Mouse (Mus musculus) midbrain, embryonic 10.5 days (tissue): ENCODE data around the gene Gm17490. TPM values are rescaled to one million over a fixed set of nuclear protein-coding genes. Genes with fewer than 3 reads are reported as not detected.

Experiments
- DNase-seq: peaks from one replicate; pipeline ENCODE4 v3.0.0-alpha.2; 2017; ENCODE audit warnings: low spot score
- H3K27ac ChIP-seq: fragments of 300-500 bp; sonication (generic); replicated peaks from 2 replicates; pipeline ENCODE4 v1.5.1; 2016; ENCODE audit warnings: mild to moderate bottlenecking
- H3K27me3 ChIP-seq: fragments of 300-500 bp; sonication (generic); 2 replicates; pipeline ENCODE4 v1.6.1; 2016; ENCODE audit warnings: low read depth, mild to moderate bottlenecking; ENCODE audit not compliant: poor library complexity, severe bottlenecking
- H3K36me3 ChIP-seq: fragments of 300-500 bp; sonication (generic); 2 replicates; pipeline ENCODE4 v1.6.1; 2016; ENCODE audit warnings: mild to moderate bottlenecking, moderate library complexity
- H3K4me1 ChIP-seq: fragments of 300-500 bp; sonication (generic); 2 replicates; pipeline ENCODE4 v1.6.1; 2016
- H3K4me3 ChIP-seq: fragments of 300-500 bp; sonication (generic); 2 replicates; pipeline ENCODE4 v1.5.1; 2016; ENCODE audit warnings: mild to moderate bottlenecking, moderate library complexity
- H3K9me3 ChIP-seq: fragments of 300-500 bp; sonication (generic); replicated peaks from 2 replicates; pipeline ENCODE4 v1.6.1; 2016; ENCODE audit warnings: mild to moderate bottlenecking
- WGBS: fragments of 180-500 bp; shearing (Covaris S2); methylation state at CpG from one replicate; pipeline ENCODE4 v1.1.7; 2016; 5-methylcytosine and 5-hydroxymethylcytosine counted together
- polyA plus RNA-seq: library from polyadenylated mRNA; unstranded; fragments of >200 nt; fragmentation: Nextera tagmentation; extraction: Ambion mirVana; gene quantifications from 2 replicates; pipeline ENCODE4 v1.2.1, GENCODE M21; 2016

Gene Gm17490
- not detected in 2 replicates for polyA plus RNA-seq

GRCm38 (mm10) chr2:11625890-11626289 lies at the start of gene Gm17490:
Gm17490 (minus strand) TSS chr2:11626264.
- no peak for DNase-seq
- no peaks in the 10 kb centered on the region for H3K36me3 ChIP-seq
- H3K4me3 ChIP-seq, result no peak within 1 kb of the TSS
- WGBS, result 96% methylated on average over 5 of the region's 5 CpGs
- H3K4me1 ChIP-seq, result no peaks in the 10 kb centered on the region; the same call in 1 of the 2 replicates
- no peak within 1 kb of the TSS for H3K27ac ChIP-seq
- no peaks in the 10 kb centered on the region for H3K9me3 ChIP-seq
- H3K27me3 ChIP-seq, result no peaks in the 10 kb centered on the region

GRCm38 (mm10) chr2:11672144-11672543 lies 46.1 kb upstream of the Gm17490 start:
- no peak overlapping the region for H3K4me3 ChIP-seq
- no peaks in the 10 kb centered on the region for H3K27me3 ChIP-seq
- no peaks in the 10 kb centered on the region for H3K9me3 ChIP-seq
- no peak for DNase-seq
- no peaks in the 10 kb centered on the region for H3K4me1 ChIP-seq
- no peaks in the 10 kb centered on the region for H3K36me3 ChIP-seq
- no peak overlapping the region for H3K27ac ChIP-seq
- 23% methylated on average over 3 of the region's 3 CpGs for WGBS

- DNase-seq, result no peak
These were observed 39.3 kb upstream of the Gm17490 start for GRCm38 (mm10) chr2:11665326-11665725.

GRCm38 (mm10) chr2:11664806-11665205 lies 38.7 kb upstream of the Gm17490 start:
- no peaks in the 10 kb centered on the region for H3K27me3 ChIP-seq
- no peak overlapping the region for H3K4me3 ChIP-seq
- WGBS, result 88% methylated on average over 4 of the region's 4 CpGs
- H3K36me3 ChIP-seq, result no peaks in the 10 kb centered on the region
- no peaks in the 10 kb centered on the region for H3K9me3 ChIP-seq
- no peak for DNase-seq
- no peaks in the 10 kb centered on the region for H3K4me1 ChIP-seq
- H3K27ac ChIP-seq, result no peak overlapping the region

More at GRCm38 (mm10) chr2:11665326-11665725, 39.3 kb upstream of the Gm17490 start:
- 91% methylated on average over 3 of the region's 3 CpGs for WGBS
- no peaks in the 10 kb centered on the region for H3K4me1 ChIP-seq
- no peaks in the 10 kb centered on the region for H3K9me3 ChIP-seq
- no peaks in the 10 kb centered on the region for H3K27me3 ChIP-seq
- H3K4me3 ChIP-seq, result no peak overlapping the region
- no peak overlapping the region for H3K27ac ChIP-seq
- no peaks in the 10 kb centered on the region for H3K36me3 ChIP-seq

- H3K27ac ChIP-seq, result no peak overlapping the region
- no peaks in the 10 kb centered on the region for H3K9me3 ChIP-seq
- no peaks in the 10 kb centered on the region for H3K27me3 ChIP-seq
- 46% methylated on average over 6 of the region's 6 CpGs for WGBS
- H3K4me3 ChIP-seq, result peak overlapping the region; percentile 29
- H3K36me3 ChIP-seq, result no peaks in the 10 kb centered on the region
- peaks cover 2% of the 10 kb centered on the region; the same call in 1 of the 2 replicates for H3K4me1 ChIP-seq
- DNase-seq, result peak; percentile 21
These were observed 38.3 kb upstream of the Gm17490 start for GRCm38 (mm10) chr2:11664367-11664766.

- 4% methylated on average over 10 of the region's 10 CpGs for WGBS
- H3K9me3 ChIP-seq, result no peaks in the 10 kb centered on the region
- DNase-seq, result peak; percentile 70
- no peak overlapping the region for H3K27ac ChIP-seq
- no peaks in the 10 kb centered on the region for H3K36me3 ChIP-seq
- H3K4me1 ChIP-seq, result peaks cover 6% of the 10 kb centered on the region; the same call in 1 of the 2 replicates
- no peaks in the 10 kb centered on the region for H3K27me3 ChIP-seq
- peak overlapping the region; percentile 29 for H3K4me3 ChIP-seq
These were observed 37.9 kb upstream of the Gm17490 start for GRCm38 (mm10) chr2:11663961-11664360.

- H3K27me3 ChIP-seq, result no peaks in the 10 kb centered on the region
- H3K27ac ChIP-seq, result no peak overlapping the region
- no peak for DNase-seq
- no peaks in the 10 kb centered on the region for H3K9me3 ChIP-seq
- H3K36me3 ChIP-seq, result no peaks in the 10 kb centered on the region
- H3K4me3 ChIP-seq, result no peak overlapping the region
- peaks cover 7% of the 10 kb centered on the region; the same call in 1 of the 2 replicates for H3K4me1 ChIP-seq
- WGBS, result 95% methylated on average over 1 of the region's 1 CpGs
These were observed 36.8 kb upstream of the Gm17490 start for GRCm38 (mm10) chr2:11662907-11663230.

GRCm38 (mm10) chr2:11662143-11662906 lies 36.3 kb upstream of the Gm17490 start:
- no peak overlapping the region for H3K27ac ChIP-seq
- H3K9me3 ChIP-seq, result no peaks in the 10 kb centered on the region
- H3K27me3 ChIP-seq, result no peaks in the 10 kb centered on the region
- H3K4me1 ChIP-seq, result peaks cover 7% of the 10 kb centered on the region; the same call in 1 of the 2 replicates
- 86% methylated on average over 6 of the region's 6 CpGs for WGBS
- H3K4me3 ChIP-seq, result no peak overlapping the region
- no peaks in the 10 kb centered on the region for H3K36me3 ChIP-seq
- DNase-seq, result no peak

GRCm38 (mm10) chr2:11659263-11659662 lies 33.2 kb upstream of the Gm17490 start:
- Histone ChIP-seq H3K4me3 (no peak overlapping the region), H3K27me3 (no peaks in the 10 kb centered on the region), H3K36me3 (no peaks in the 10 kb centered on the region), H3K9me3 (no peaks in the 10 kb centered on the region), H3K27ac (no peak overlapping the region), H3K4me1 (peaks cover 7% of the 10 kb centered on the region; the same call in 1 of the 2 replicates)
- no peak for DNase-seq
- WGBS, result 39% methylated on average over 2 of the region's 2 CpGs

GRCm38 (mm10) chr2:11657581-11657980 lies 31.5 kb upstream of the Gm17490 start:
- Histone ChIP-seq H3K36me3 (no peaks in the 10 kb centered on the region), H3K4me3 (no peak overlapping the region), H3K27me3 (no peaks in the 10 kb centered on the region), H3K9me3 (no peaks in the 10 kb centered on the region), H3K4me1 (peaks cover 7% of the 10 kb centered on the region; the same call in 1 of the 2 replicates), H3K27ac (no peak overlapping the region)
- no peak for DNase-seq
- 89% methylated on average over 2 of the region's 2 CpGs for WGBS

GRCm38 (mm10) chr2:11654990-11655931 lies 29.2 kb upstream of the Gm17490 start:
- Histone ChIP-seq H3K36me3 (no peaks in the 10 kb centered on the region), H3K9me3 (no peaks in the 10 kb centered on the region), H3K4me1 (peaks cover 7% of the 10 kb centered on the region; the same call in 1 of the 2 replicates), H3K27me3 (no peaks in the 10 kb centered on the region), H3K27ac (no peak overlapping the region), H3K4me3 (no peak overlapping the region)
- 78% methylated on average over 9 of the region's 9 CpGs for WGBS
- DNase-seq, result no peak

- H3K36me3 ChIP-seq, result no peaks in the 10 kb centered on the region
- H3K9me3 ChIP-seq, result no peaks in the 10 kb centered on the region
- H3K4me1 ChIP-seq, result no peaks in the 10 kb centered on the region
- no peak overlapping the region for H3K4me3 ChIP-seq
- WGBS, result 79% methylated on average over 5 of the region's 5 CpGs
- H3K27ac ChIP-seq, result no peak overlapping the region
- DNase-seq, result no peak
- H3K27me3 ChIP-seq, result no peaks in the 10 kb centered on the region
These were observed 27.7 kb upstream of the Gm17490 start for GRCm38 (mm10) chr2:11653780-11654179.
